Mouse (Mus musculus): ENCODE data around the gene Adcy2. TPM values are rescaled to one million over a fixed set of nuclear protein-coding genes. Genes with fewer than 3 reads are reported as not detected.
A peak's percentile ranks its signal among the peaks of the same experiment; 100 is the strongest.

Adcy2 gene
- total and polyA plus RNA-seq, 2 experiments from 2014 or later = 11.3 to 32.8 TPM

DNA sequence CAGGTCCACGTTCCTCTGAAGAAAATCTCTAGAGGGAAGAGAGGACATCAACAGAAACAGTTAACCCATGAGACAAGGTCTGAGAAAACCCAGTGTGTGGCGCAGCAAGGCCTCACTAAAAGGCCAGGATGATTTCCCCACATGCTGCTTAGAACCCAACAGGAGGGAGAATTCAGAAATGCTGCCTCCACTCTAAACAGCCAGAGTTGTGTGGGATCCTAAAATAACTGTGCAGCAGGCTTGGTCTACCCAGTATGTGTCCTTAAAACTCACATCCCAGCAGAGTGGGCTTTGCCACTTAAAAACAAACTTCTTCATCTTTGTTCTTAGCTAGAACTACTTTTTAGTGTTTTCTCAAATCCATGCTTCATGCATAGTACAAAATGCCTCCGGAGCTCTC lies 26.2 kb downstream of the Adcy2 start:
- ATAC-seq = no peak
- no peak for DNase-seq
- no peaks in the 10 kb centered on the region for H3K27me3 ChIP-seq (ENCODE audit: insufficient read depth, low read length)
- no peak overlapping the region for H3K4me2 ChIP-seq (ENCODE audit: low read depth)
- no peak overlapping the region for H3K9ac ChIP-seq
- 52% methylated on average over 3 of the region's 3 CpGs for WGBS
- H3K36me3 ChIP-seq (ENCODE audit: insufficient read depth) = no peaks in the 10 kb centered on the region
- H3K4me1 ChIP-seq (ENCODE audit: insufficient read depth) = no peaks in the 10 kb centered on the region
- no peak overlapping the region for H3K4me3 ChIP-seq (ENCODE audit: low read depth, low read length)
- TF ChIP-seq CTCF (IDR thresholded peaks at IDR 0.05; ENCODE audit: low read depth) = no peak
- no peak overlapping the region for H3K27ac ChIP-seq (ENCODE audit: low read depth, low read length)
- no peaks in the 10 kb centered on the region for H3K9me3 ChIP-seq (ENCODE audit: low read length)

DNA sequence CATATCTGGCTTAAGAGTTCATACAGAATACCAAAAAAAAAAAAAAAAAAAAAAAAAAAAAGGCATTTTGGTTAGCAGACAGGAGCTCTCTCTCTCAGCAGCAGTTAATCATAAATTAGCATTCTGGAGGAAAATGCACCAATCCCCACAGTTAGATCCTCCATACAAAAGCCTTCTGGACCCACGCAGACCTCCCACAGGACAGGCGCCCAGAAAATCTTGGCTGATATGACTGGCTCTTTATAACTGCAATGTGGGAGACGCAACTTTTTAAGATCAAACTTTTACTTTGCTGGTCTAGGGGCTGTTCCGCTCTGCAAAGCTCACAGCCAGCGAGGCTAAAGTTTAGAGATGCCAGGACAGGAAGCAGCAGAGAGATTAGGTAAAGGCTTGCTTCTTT lies 37.8 kb downstream of the Adcy2 start:
- DNase-seq (peak; percentile 5), ATAC-seq (peak; percentile 36; the same call in 1 of the 2 replicates)
- no peak for TF ChIP-seq CTCF (IDR thresholded peaks at IDR 0.05; ENCODE audit: low read depth)
- H3K9ac ChIP-seq = no peak overlapping the region
- no peaks in the 10 kb centered on the region for H3K9me3 ChIP-seq (ENCODE audit: low read length)
- no peak overlapping the region for H3K27ac ChIP-seq (ENCODE audit: low read depth, low read length)
- H3K36me3 ChIP-seq (ENCODE audit: insufficient read depth) = no peaks in the 10 kb centered on the region
- no peaks in the 10 kb centered on the region for H3K4me1 ChIP-seq (ENCODE audit: insufficient read depth)
- H3K4me2 ChIP-seq (ENCODE audit: low read depth) = no peak overlapping the region
- 59% methylated on average over 5 of the region's 5 CpGs for WGBS
- H3K27me3 ChIP-seq (ENCODE audit: insufficient read depth, low read length) = no peaks in the 10 kb centered on the region
- H3K4me3 ChIP-seq (ENCODE audit: low read depth, low read length) = no peak overlapping the region

DNA sequence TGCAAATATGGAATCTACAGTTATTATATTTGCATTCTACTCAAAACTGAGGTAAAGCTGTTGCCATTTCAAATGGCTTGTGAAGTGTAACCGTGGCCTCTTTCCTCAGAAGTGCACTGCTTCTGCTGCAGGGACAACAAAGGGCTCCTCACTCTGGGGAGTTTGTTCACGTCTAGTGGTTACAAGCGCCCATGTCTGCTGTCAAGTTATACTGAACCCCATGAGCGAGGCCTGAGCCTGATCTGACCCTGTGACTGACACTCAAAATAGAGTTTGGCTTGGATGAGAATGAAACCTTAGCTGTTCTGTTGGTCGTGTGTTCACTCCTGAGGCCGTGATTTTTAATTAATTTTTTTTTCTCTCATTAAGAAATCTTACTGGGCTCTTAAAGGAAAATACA lies 38.8 kb downstream of the Adcy2 start:
- no peaks in the 10 kb centered on the region for H3K9me3 ChIP-seq (ENCODE audit: low read length)
- ATAC-seq = no peak
- DNase-seq = no peak
- TF ChIP-seq CTCF (IDR thresholded peaks at IDR 0.05; ENCODE audit: low read depth) = no peak
- no peaks in the 10 kb centered on the region for H3K4me1 ChIP-seq (ENCODE audit: insufficient read depth)
- H3K9ac ChIP-seq = no peak overlapping the region
- no peak overlapping the region for H3K27ac ChIP-seq (ENCODE audit: low read depth, low read length)
- H3K36me3 ChIP-seq (ENCODE audit: insufficient read depth) = no peaks in the 10 kb centered on the region
- no peak overlapping the region for H3K4me3 ChIP-seq (ENCODE audit: low read depth, low read length)
- no peaks in the 10 kb centered on the region for H3K27me3 ChIP-seq (ENCODE audit: insufficient read depth, low read length)
- no peak overlapping the region for H3K4me2 ChIP-seq (ENCODE audit: low read depth)
- 62% methylated on average over 6 of the region's 6 CpGs for WGBS

DNA sequence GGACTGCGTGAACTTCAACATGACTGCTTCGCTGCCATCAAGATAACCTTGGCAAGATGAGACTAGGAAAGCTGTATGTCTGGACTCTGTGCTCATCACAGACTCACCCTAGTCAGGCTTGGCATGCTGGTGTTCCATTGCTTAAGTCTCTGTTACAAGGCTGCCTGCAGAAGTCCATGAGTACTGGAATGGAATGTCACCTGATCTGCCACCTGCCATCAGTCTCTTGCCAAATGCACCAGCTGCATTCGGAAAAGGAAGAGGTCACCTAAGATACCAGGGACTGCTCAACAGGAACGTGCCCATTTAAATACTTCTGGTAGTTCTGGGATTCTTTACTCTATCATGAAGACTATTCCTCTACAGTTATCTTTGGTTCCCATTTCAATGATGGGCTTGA lies 39.9 kb downstream of the Adcy2 start:
- Histone ChIP-seq H3K4me1 (ENCODE audit: insufficient read depth) (no peaks in the 10 kb centered on the region), H3K4me3 (ENCODE audit: low read depth, low read length) (no peak overlapping the region), H3K9ac (no peak overlapping the region), H3K9me3 (ENCODE audit: low read length) (no peaks in the 10 kb centered on the region), H3K27ac (ENCODE audit: low read depth, low read length) (no peak overlapping the region), H3K4me2 (ENCODE audit: low read depth) (no peak overlapping the region), H3K27me3 (ENCODE audit: insufficient read depth, low read length) (no peaks in the 10 kb centered on the region), H3K36me3 (ENCODE audit: insufficient read depth) (no peaks in the 10 kb centered on the region)
- ATAC-seq = no peak
- no peak for DNase-seq
- TF ChIP-seq CTCF (IDR thresholded peaks at IDR 0.05; ENCODE audit: low read depth) = no peak
- 87% methylated on average over 4 of the region's 4 CpGs for WGBS

DNA sequence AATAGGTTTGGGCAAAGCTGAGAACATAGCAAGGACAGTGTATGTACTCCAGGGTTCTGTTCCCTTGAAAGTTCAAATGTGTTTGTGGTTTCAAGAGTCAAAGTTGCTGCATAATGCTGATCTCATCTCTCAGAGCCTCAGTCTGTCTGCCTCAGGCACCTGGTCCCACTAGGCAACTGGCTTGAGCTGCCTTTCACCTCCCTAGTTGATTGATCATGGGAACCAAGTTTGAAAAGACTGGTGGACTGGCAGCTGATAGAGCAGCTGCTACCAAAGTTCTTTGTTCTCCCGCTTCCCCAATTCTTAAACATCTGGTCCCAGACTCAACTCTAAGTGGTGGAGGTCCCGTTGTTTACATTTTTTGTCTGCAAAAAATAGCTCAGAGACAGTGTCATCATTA lies 56.6 kb downstream of the Adcy2 start:
- WGBS = 71% methylated on average over 2 of the region's 2 CpGs
- H3K4me3 ChIP-seq (ENCODE audit: low read depth, low read length) = no peak overlapping the region
- H3K27ac ChIP-seq (ENCODE audit: low read depth, low read length) = no peak overlapping the region

DNA sequence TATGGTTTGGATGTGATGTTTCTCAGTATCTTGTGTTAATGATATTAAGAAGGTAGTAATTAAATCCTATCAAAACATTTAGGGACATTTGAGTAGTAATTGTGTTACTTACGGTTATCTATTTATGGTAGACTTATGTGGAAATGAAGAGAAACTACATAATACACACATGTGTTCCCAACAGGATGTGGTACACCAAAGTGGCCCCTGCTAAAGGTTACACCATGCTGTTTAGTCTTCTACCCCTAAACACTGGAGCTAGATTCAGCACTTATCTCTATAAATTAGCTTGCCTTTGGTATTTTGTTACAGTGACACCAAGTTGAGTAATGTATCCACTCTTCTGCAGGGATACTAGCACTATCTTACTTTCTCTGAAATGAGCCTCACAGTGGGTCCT lies 57.9 kb downstream of the Adcy2 start:
- no peaks in the 10 kb centered on the region for H3K27me3 ChIP-seq (ENCODE audit: insufficient read depth, low read length)
- no peak overlapping the region for H3K4me3 ChIP-seq (ENCODE audit: low read depth, low read length)
- no peak for ATAC-seq
- no peak for DNase-seq
- TF ChIP-seq CTCF (IDR thresholded peaks at IDR 0.05; ENCODE audit: low read depth) = no peak
- H3K27ac ChIP-seq (ENCODE audit: low read depth, low read length) = no peak overlapping the region
- H3K9me3 ChIP-seq (ENCODE audit: low read length) = no peaks in the 10 kb centered on the region
- H3K4me1 ChIP-seq (ENCODE audit: insufficient read depth) = no peaks in the 10 kb centered on the region
- H3K4me2 ChIP-seq (ENCODE audit: low read depth) = no peak overlapping the region
- WGBS = 98% methylated on average over 1 of the region's 1 CpGs
- no peaks in the 10 kb centered on the region for H3K36me3 ChIP-seq (ENCODE audit: insufficient read depth)
- no peak overlapping the region for H3K9ac ChIP-seq

More for the DNA sequence above, 56.6 kb downstream of the Adcy2 start:
- Histone ChIP-seq H3K36me3 (ENCODE audit: insufficient read depth) (no peaks in the 10 kb centered on the region), H3K9ac (no peak overlapping the region), H3K4me1 (ENCODE audit: insufficient read depth) (no peaks in the 10 kb centered on the region), H3K27me3 (ENCODE audit: insufficient read depth, low read length) (no peaks in the 10 kb centered on the region), H3K9me3 (ENCODE audit: low read length) (no peaks in the 10 kb centered on the region), H3K4me2 (ENCODE audit: low read depth) (no peak overlapping the region)
- no peak for TF ChIP-seq CTCF (IDR thresholded peaks at IDR 0.05; ENCODE audit: low read depth)
- ATAC-seq = no peak
- DNase-seq = no peak

DNA sequence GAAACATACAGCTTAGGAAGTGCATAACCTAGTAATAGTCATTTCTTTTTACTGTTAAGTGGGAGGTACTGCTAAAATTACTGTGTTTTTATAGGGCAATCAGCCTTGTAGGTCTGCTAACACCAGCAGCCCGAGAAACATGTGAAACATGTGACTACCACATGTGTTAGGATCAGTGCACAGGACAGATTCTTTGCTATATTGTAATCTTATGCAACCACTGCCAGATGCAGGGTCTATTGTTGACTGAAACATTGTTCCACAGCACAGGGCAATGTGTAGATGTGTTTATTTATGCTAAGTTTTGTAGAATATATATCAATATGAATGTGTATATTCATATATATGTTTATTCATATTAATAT lies 67.1 kb downstream of the Adcy2 start:
- 72% methylated on average over 1 of the region's 1 CpGs for WGBS
- H3K4me3 ChIP-seq (ENCODE audit: low read depth, low read length) = no peak overlapping the region
- DNase-seq (no peak), ATAC-seq (no peak)
- H3K9me3 ChIP-seq (ENCODE audit: low read length) = no peaks in the 10 kb centered on the region
- no peak overlapping the region for H3K27ac ChIP-seq (ENCODE audit: low read depth, low read length)
- TF ChIP-seq CTCF (IDR thresholded peaks at IDR 0.05; ENCODE audit: low read depth) = no peak
- H3K9ac ChIP-seq = no peak overlapping the region
- no peaks in the 10 kb centered on the region for H3K36me3 ChIP-seq (ENCODE audit: insufficient read depth)
- H3K27me3 ChIP-seq (ENCODE audit: insufficient read depth, low read length) = no peaks in the 10 kb centered on the region
- H3K4me1 ChIP-seq (ENCODE audit: insufficient read depth) = no peaks in the 10 kb centered on the region
- no peak overlapping the region for H3K4me2 ChIP-seq (ENCODE audit: low read depth)

All from forebrain, postnatal 0 days (tissue).